Mouse (Mus musculus) adrenal gland, adult 18-20 months (tissue): ENCODE data around the gene Mex3a. TPM values are rescaled to one million over a fixed set of nuclear protein-coding genes. Genes with fewer than 3 reads are reported as not detected.
"Not testable (repeated sequence)": the region's sequence is repeated elsewhere in the genome, so short reads cannot be mapped to it uniquely, and the experiment has no call there.

Source experiments
- DNase-seq, 2 experiments: peaks; one replicate each; pipeline ENCODE4 v3.0.0; 2021 to 2022; ENCODE audit warnings: low spot score in 2 of 2
- microRNA-seq, 2 experiments: library from miRNA; unstranded; fragments of <30 nt; microRNA quantifications; one replicate each; pipeline ENCODE4 v1.2.0; 2021; ENCODE audit warnings: borderline number of aligned reads in 2 of 2
- total RNA-seq, 2 experiments: library from RNA; stranded (reverse); gene quantifications; 1 replicate in 1 of 2; 2 replicates in 1 of 2; pipeline ENCODE4 v1.2.3; 2021

Mex3a gene
- total RNA-seq, 2 experiments from 2014 or later, result 2.6 to 3.3 TPM

- no peak for DNase-seq
These were observed 34.4 kb downstream of the Mex3a start for GRCm38 (mm10) chr3:88566536-88567061.

- no peak for DNase-seq
These were observed 35.7 kb downstream of the Mex3a start for GRCm38 (mm10) chr3:88567892-88568291.

DNA sequence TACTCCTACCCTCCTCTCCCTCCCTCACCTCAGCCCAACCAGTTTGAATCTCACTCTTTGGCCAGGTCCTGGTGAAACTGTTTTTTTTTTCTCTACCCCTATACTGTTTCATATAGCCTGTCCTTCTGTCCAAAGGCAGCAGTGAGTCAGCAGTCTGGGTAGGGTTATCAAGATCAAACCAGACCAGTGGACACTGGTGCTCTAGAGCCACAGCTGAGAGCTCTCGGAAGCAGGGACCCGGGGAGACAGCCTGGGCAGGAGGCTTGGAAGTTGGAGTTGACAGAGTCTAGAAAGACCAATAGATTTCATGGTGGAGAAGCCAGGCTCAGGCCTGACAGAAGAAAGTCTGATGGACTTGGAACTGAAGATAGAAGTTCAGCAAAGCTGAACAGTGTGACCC, 36.4 kb downstream of the Mex3a start:
- no peak for DNase-seq

DNA sequence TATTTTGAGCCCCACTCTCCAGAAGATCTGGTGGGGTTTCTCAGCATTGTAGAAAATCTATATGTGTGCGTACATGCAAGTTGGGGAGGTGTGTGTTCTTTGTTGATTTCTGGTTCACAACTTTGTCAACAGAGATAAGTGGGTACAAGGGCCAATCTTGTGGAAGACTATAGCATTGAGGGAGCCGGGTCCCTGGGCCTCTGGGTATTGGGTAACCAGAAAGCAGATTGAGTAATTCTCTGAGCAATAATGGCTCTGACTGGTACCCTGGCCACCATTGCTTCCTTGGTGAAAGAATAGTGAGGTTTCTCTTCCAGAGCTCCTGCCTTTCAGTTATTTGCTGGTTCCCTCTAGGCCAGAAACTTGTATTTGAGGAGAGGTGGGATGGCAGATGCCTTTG, 36.9 kb downstream of the Mex3a start:
- DNase-seq, result no peak

- DNase-seq, result peak in 1 of 2 experiments; percentile 42
These were observed 37.5 kb downstream of the Mex3a start for GRCm38 (mm10) chr3:88569694-88570093.

DNA sequence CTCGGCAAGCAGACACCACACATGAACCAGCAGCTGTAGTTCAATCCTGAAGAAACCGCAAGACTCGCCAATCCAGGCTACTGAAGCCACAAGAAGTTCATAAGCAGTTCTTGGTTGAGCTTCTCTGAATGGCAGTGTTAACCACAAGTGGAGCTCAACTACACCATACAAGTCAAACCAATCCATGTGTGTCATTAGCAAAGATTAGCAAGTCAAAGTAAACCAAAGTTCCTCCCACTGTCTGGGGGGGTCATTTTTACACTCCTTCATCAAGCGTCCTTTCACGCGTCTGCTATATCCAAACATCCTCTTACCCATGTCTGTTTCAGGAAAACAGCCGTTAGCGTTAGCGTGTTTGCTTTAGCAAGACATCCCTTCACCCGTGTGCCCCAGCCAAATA, 38.1 kb downstream of the Mex3a start:
- DNase-seq, result no peak

GRCm38 (mm10) chr3:88571856-88572255, 39.7 kb downstream of the Mex3a start:
- DNase-seq, result no peak

- no peak for DNase-seq
These were observed 40.6 kb downstream of the Mex3a start for GRCm38 (mm10) chr3:88572835-88573234.

DNA sequence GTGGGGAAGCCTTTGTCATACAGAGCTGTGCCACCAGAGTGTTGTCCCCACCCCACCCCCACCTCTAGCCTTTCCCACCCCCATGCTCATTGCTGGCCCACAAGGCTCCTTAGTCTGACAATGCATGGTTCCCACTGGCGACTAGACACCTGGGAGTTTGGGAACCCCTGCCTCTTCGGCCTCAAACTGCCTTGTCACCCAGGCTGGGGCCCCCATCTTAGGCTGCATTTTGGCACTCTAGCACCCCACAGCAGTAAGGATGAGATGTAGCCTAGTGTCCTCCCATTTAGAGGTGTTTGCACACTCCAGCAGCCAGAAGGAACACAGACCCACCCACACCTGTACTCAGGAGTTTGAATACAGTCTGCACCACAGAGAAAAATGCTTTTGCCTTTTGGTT, 41.6 kb downstream of the Mex3a start:
- DNase-seq, result no peak

DNA sequence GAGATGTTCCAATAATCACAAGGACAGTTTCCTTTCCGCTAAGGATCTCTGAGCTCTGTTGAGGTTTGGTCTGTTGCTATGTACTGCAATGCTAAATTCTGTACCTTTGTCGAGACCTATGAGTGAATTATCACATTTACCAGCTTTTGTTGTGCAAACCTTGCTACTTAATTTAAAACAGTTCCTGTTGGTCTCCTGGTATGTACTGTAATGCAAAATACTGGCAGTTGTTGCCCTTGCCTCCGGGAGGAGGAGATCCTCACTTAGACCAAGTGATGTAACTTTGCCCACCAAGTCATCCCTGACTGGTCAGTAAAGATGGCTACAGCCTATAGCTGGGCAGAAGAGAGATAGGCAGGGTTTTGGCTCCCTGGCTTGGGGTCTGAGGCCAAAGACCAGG, 43.3 kb downstream of the Mex3a start, which contains the start of gene Ssr2:
TSS of gene Ssr2 (plus strand) at position 337 of the 400 bp plus-strand sequence.
- no peak for DNase-seq

DNA sequence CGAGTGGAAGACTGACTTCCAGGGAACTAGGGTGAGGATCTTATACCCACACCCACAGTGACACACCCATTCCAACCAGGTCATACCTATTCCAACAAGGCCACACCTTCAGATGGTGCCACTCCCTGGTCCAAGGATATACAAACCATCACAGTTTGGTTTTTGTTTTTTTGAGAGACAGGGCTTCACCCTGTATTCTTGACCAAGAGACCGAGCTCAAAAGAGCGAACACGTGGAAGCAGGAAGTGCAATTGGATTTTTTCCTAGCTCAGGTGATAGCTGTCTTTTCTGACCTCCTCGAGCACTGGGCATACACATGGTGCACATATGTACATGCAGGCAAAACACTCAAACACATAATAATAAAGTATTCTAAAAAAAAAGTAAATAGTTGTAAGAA, 45.7 kb downstream of the Mex3a start:
- not testable (repeated sequence) for DNase-seq

DNA sequence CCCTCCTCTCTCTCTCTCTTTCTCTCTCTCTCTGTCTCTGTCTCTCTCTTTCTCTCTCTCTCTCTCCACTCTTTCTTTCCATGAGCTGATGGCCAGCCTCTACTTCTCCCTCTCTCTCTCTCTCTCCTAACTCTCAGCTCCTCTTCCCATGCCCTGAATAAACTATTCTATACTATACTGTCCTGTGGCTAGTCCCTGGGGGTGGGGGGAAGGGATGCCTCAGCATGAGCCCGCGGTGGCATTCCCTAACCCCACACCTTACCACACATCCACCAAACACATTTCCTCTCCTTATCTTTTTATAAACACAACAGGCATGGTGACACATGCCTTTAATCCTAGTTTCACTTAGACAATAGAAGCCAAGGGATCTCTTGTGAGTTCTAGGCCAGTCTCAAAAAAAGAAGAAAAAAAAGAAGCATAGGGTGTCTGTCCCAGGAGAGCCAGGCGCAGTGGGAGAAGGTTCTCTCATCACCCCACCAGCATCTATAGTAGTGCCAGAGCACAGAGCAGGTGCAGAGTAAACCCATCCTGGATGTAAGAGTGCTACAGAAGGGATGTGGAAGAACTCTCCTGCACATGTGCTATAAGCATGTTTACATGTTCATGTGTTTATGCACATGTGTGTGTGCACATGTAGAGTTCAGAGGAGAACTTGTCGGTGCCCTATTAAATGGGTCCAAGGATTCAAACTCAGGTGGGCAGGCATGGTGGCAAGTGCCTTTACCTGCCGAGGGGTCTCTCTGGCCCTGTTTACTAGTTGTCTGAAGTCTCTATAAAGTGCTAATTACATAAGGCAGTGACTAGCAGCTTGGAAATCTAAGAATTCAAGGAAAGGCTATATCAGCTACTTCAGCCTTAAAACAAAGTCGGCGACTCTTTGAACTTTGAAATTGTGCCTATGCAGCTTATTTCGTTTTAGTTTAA, 46.6 kb downstream of the Mex3a start:
- DNase-seq, result no peak

- peak; percentile 67 to 72 for DNase-seq
These were observed 47.4 kb downstream of the Mex3a start for GRCm38 (mm10) chr3:88579454-88580117.

DNA sequence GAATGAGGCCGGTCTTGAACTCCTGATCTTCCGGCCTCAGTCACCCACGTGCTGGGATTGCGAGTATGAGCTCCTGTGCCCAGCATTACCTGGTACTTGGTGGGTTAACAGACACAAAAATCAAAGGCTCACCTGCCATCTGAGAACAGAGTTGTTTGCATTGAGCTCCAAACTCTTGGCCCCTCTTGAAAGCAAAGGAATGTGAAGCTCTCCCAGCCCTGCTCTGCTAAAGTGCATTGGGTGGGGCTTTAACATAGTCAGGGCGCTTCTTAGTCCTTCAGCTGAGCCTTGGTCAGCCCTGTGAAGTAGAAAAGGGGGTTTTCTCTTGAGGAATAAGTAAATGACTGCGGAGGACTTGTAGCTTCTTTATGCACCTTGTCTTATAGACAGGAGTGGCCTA, 53.6 kb downstream of the Mex3a start:
- no peak for DNase-seq

- DNase-seq, result no peak
These were observed 54.4 kb downstream of the Mex3a start for GRCm38 (mm10) chr3:88586640-88587039.

- no peak for DNase-seq
These were observed 58.1 kb downstream of the Mex3a start for GRCm38 (mm10) chr3:88590246-88590645.

Small RNA genes within 50 kb of the gene (microRNA-seq; reads per million reads assigned to microRNA genes)
- gene Mir1905, result 0 reads per million in 2 experiments

Other genes starting within 250 kb of the Mex3a start
- 1 to 10 TPM in 1 of 2 experiments, under 1 TPM in 1; 0.58 to 1.0 TPM for gene Gm38392, start 245.2 kb upstream of the Mex3a start, total RNA-seq
- 1 to 10 TPM; 8.1 to 9.6 TPM for gene Tsacc, start 235.4 kb upstream of the Mex3a start, total RNA-seq
- 100 to 1,000 TPM; 343 to 351 TPM for gene Cct3, start 235.3 kb upstream of the Mex3a start, total RNA-seq
- gene Glmp, start 207.4 kb upstream of the Mex3a start, total RNA-seq, result 100 to 1,000 TPM; 183 to 220 TPM
- gene Tmem79, start 196.2 kb upstream of the Mex3a start, total RNA-seq, result 10 to 100 TPM; 10.3 to 37.6 TPM
- gene Smg5, start 196.1 kb upstream of the Mex3a start, total RNA-seq, result 10 to 100 TPM; 43.3 to 46.0 TPM
- gene Paqr6, start 167.8 kb upstream of the Mex3a start, total RNA-seq, result 1 to 10 TPM; 2.1 to 3.2 TPM
- gene Bglap3, start 159.7 kb upstream of the Mex3a start, total RNA-seq, result 1 to 10 TPM in 1 of 2 experiments, not detected in 1; 1.5 TPM
- gene Bglap2, start 153.7 kb upstream of the Mex3a start, total RNA-seq, result under 1 TPM in 1 of 2 experiments, not detected in 1; 0.76 TPM
- gene Bglap, start 147.9 kb upstream of the Mex3a start, total RNA-seq, result 1 to 10 TPM in 1 of 2 experiments, not detected in 1; 2.7 TPM
- gene Pmf1, start 122.1 kb upstream of the Mex3a start, total RNA-seq, result 10 to 100 TPM; 26.5 to 35.5 TPM
- gene Slc25a44, start 107.3 kb upstream of the Mex3a start, total RNA-seq, result 10 to 100 TPM; 56.0 to 66.6 TPM
- gene Sema4a, start 71.2 kb upstream of the Mex3a start, total RNA-seq, result 10 to 100 TPM; 12.6 to 23.6 TPM
- gene Lmna, start 22.4 kb upstream of the Mex3a start, total RNA-seq, result 100 to 1,000 TPM; 106 to 137 TPM
- not detected for gene Rab25, start 15.9 kb downstream of the Mex3a start, total RNA-seq
- gene Lamtor2, start 20.7 kb downstream of the Mex3a start, total RNA-seq, result 100 to 1,000 TPM; 156 to 164 TPM
- gene Ubqln4, start 21.4 kb downstream of the Mex3a start, total RNA-seq, result 10 to 100 TPM; 72.9 to 96.6 TPM
- gene Ssr2, start 43.5 kb downstream of the Mex3a start, total RNA-seq, result 100 to 1,000 TPM; 145 to 198 TPM
- 10 to 100 TPM; 19.4 to 27.0 TPM for gene Arhgef2, start 73.6 kb downstream of the Mex3a start, total RNA-seq
- gene Rxfp4, start 120.7 kb downstream of the Mex3a start, total RNA-seq, result not detected
- 10 to 100 TPM; 65.1 to 67.4 TPM for gene Khdc4, start 153.4 kb downstream of the Mex3a start, total RNA-seq
- 10 to 100 TPM; 52.2 to 59.9 TPM for gene Rit1, start 184.4 kb downstream of the Mex3a start, total RNA-seq
- gene Syt11, start 242.8 kb downstream of the Mex3a start, total RNA-seq, result 1 to 10 TPM; 8.3 to 10.0 TPM